Mouse (Mus musculus): Measurements from ENCODE around the gene Crtc1. TPM values are rescaled to one million over a fixed set of nuclear protein-coding genes. Genes with fewer than 3 reads are reported as not detected.

Gene Crtc1
- polyA plus RNA-seq, 1 experiment from 2014 or later: 21.0 TPM

Other genes starting within 250 kb of the Crtc1 start
- 4.8 and 5.1 TPM in 2 replicates for gene Slc25a42, start 227.3 kb downstream of the Crtc1 start, polyA plus RNA-seq (2015; fragmentation: Nextera tagmentation; extraction: Ambion mirVana)
- gene Sugp2, start 205.4 kb downstream of the Crtc1 start, polyA plus RNA-seq (2015; fragmentation: Nextera tagmentation; extraction: Ambion mirVana): 29.6 and 31.6 TPM in 2 replicates
- gene Armc6, start 205.1 kb downstream of the Crtc1 start, polyA plus RNA-seq (2015; fragmentation: Nextera tagmentation; extraction: Ambion mirVana): 28.8 and 31.0 TPM in 2 replicates
- 69.5 and 79.9 TPM in 2 replicates for gene Homer3, start 156.8 kb downstream of the Crtc1 start, polyA plus RNA-seq (2015; fragmentation: Nextera tagmentation; extraction: Ambion mirVana)
- gene Ddx49, start 137.1 kb downstream of the Crtc1 start, polyA plus RNA-seq (2015; fragmentation: Nextera tagmentation; extraction: Ambion mirVana): 45.1 and 49.0 TPM in 2 replicates
- gene Cope, start 137.1 kb downstream of the Crtc1 start, polyA plus RNA-seq (2015; fragmentation: Nextera tagmentation; extraction: Ambion mirVana): 320 and 327 TPM in 2 replicates
- gene Cers1, start 123.8 kb downstream of the Crtc1 start, polyA plus RNA-seq (2015; fragmentation: Nextera tagmentation; extraction: Ambion mirVana): 2.6 and 4.0 TPM in 2 replicates
- gene Gdf1, start 109.8 kb downstream of the Crtc1 start, polyA plus RNA-seq (2015; fragmentation: Nextera tagmentation; extraction: Ambion mirVana): 5.2 and 6.2 TPM in 2 replicates
- gene Upf1, start 86.3 kb downstream of the Crtc1 start, polyA plus RNA-seq (2015; fragmentation: Nextera tagmentation; extraction: Ambion mirVana): 17.1 and 17.2 TPM in 2 replicates
- gene Comp, start 66.0 kb downstream of the Crtc1 start, polyA plus RNA-seq (2015; fragmentation: Nextera tagmentation; extraction: Ambion mirVana): 0.40 and 1.5 TPM in 2 replicates
- gene Klhl26, start 37.4 kb upstream of the Crtc1 start, polyA plus RNA-seq (2015; fragmentation: Nextera tagmentation; extraction: Ambion mirVana): 20.0 and 23.5 TPM in 2 replicates
- gene Tmem59l, start 47.8 kb upstream of the Crtc1 start, polyA plus RNA-seq (2015; fragmentation: Nextera tagmentation; extraction: Ambion mirVana): 5.9 and 6.0 TPM in 2 replicates
- 21.1 and 24.1 TPM in 2 replicates for gene Crlf1, start 53.6 kb upstream of the Crtc1 start, polyA plus RNA-seq (2015; fragmentation: Nextera tagmentation; extraction: Ambion mirVana)
- gene Rex1bd, start 67.2 kb upstream of the Crtc1 start, polyA plus RNA-seq (2015; fragmentation: Nextera tagmentation; extraction: Ambion mirVana): 128 and 133 TPM in 2 replicates
- 954 and 1,022 TPM in 2 replicates for gene Uba52, start 71.2 kb upstream of the Crtc1 start, polyA plus RNA-seq (2015; fragmentation: Nextera tagmentation; extraction: Ambion mirVana)
- 295 and 322 TPM in 2 replicates for gene Fkbp8, start 88.1 kb upstream of the Crtc1 start, polyA plus RNA-seq (2015; fragmentation: Nextera tagmentation; extraction: Ambion mirVana)
- 58.5 and 64.5 TPM in 2 replicates for gene Kxd1, start 88.4 kb upstream of the Crtc1 start, polyA plus RNA-seq (2015; fragmentation: Nextera tagmentation; extraction: Ambion mirVana)
- 20.3 and 23.8 TPM in 2 replicates for gene Ell, start 99.9 kb upstream of the Crtc1 start, polyA plus RNA-seq (2015; fragmentation: Nextera tagmentation; extraction: Ambion mirVana)
- gene Isyna1, start 154.8 kb upstream of the Crtc1 start, polyA plus RNA-seq (2015; fragmentation: Nextera tagmentation; extraction: Ambion mirVana): 180 and 198 TPM in 2 replicates
- gene Ssbp4, start 169.3 kb upstream of the Crtc1 start, polyA plus RNA-seq (2015; fragmentation: Nextera tagmentation; extraction: Ambion mirVana): 135 and 145 TPM in 2 replicates
- 2.5 TPM in 2 replicates for gene Lrrc25, start 176.6 kb upstream of the Crtc1 start, polyA plus RNA-seq (2015; fragmentation: Nextera tagmentation; extraction: Ambion mirVana)
- gene Gdf15, start 192.9 kb upstream of the Crtc1 start, polyA plus RNA-seq (2015; fragmentation: Nextera tagmentation; extraction: Ambion mirVana): 0.46 and 0.77 TPM in 2 replicates
- 65.5 and 75.3 TPM in 2 replicates for gene Pgpep1, start 220.8 kb upstream of the Crtc1 start, polyA plus RNA-seq (2015; fragmentation: Nextera tagmentation; extraction: Ambion mirVana)
- 291 and 295 TPM in 2 replicates for gene Lsm4, start 233.7 kb upstream of the Crtc1 start, polyA plus RNA-seq (2015; fragmentation: Nextera tagmentation; extraction: Ambion mirVana)

Measured in kidney, embryonic 15.5 days (tissue).